Mouse (Mus musculus): ENCODE data around the gene Nek4. TPM values are rescaled to one million over a fixed set of nuclear protein-coding genes. Genes with fewer than 3 reads are reported as not detected.

Gene Nek4
- 17.3 and 17.4 TPM in 2 replicates for polyA plus RNA-seq (2015; fragmentation: Nextera tagmentation; extraction: Ambion mirVana)

GRCm38 (mm10) chr14:30951154-30951825 lies at the start of gene Nek4:
TSS of gene Nek4 (plus strand) at chr14:30951377.
- Histone ChIP-seq H3K4me3 (replicated peaks) (peak within 1 kb of the TSS; percentile 80), H3K9ac (peak within 1 kb of the TSS; percentile 78), H3K27me3 (no peaks in the 10 kb centered on the region), H3K4me1 (peaks cover 8% of the 10 kb centered on the region), H3K4me2 (peak within 1 kb of the TSS; percentile 77), H3K9me3 (replicated peaks) (no peaks in the 10 kb centered on the region), H3K27ac (peak within 1 kb of the TSS; percentile 70), H3K36me3 (peaks cover 14% of the 10 kb centered on the region; the same call in 1 of the 2 replicates)
- under 1% methylated on average over 57 of the region's 57 CpGs for WGBS
- peak; percentile 100 for ATAC-seq (replicated peaks; ENCODE audit: low FRiP score)

- Histone ChIP-seq H3K27ac (no peak overlapping the region), H3K4me1 (no peaks in the 10 kb centered on the region), H3K4me3 (replicated peaks) (no peak overlapping the region), H3K9me3 (replicated peaks) (no peaks in the 10 kb centered on the region), H3K9ac (no peak overlapping the region), H3K36me3 (no peaks in the 10 kb centered on the region), H3K4me2 (no peak overlapping the region), H3K27me3 (no peaks in the 10 kb centered on the region)
- 92% methylated on average over 5 of the region's 5 CpGs for WGBS
- no peak for ATAC-seq (replicated peaks; ENCODE audit: low FRiP score)
Observed at GRCm38 (mm10) chr14:30902628-30903027, 48.5 kb upstream of the Nek4 start.

GRCm38 (mm10) chr14:30903036-30903435 lies 48.1 kb upstream of the Nek4 start:
- 58% methylated on average over 3 of the region's 3 CpGs for WGBS
- no peaks in the 10 kb centered on the region for H3K9me3 ChIP-seq (replicated peaks)
- no peak overlapping the region for H3K27ac ChIP-seq
- no peak overlapping the region for H3K4me3 ChIP-seq (replicated peaks)
- no peaks in the 10 kb centered on the region for H3K36me3 ChIP-seq
- H3K9ac ChIP-seq: no peak overlapping the region
- no peaks in the 10 kb centered on the region for H3K4me1 ChIP-seq
- ATAC-seq (replicated peaks; ENCODE audit: low FRiP score): no peak
- no peak overlapping the region for H3K4me2 ChIP-seq
- no peaks in the 10 kb centered on the region for H3K27me3 ChIP-seq

GRCm38 (mm10) chr14:30904307-30904706 lies 46.9 kb upstream of the Nek4 start:
- Histone ChIP-seq H3K4me3 (replicated peaks) (no peak overlapping the region), H3K27me3 (no peaks in the 10 kb centered on the region), H3K27ac (no peak overlapping the region), H3K4me1 (no peaks in the 10 kb centered on the region), H3K4me2 (no peak overlapping the region), H3K9me3 (replicated peaks) (no peaks in the 10 kb centered on the region), H3K36me3 (no peaks in the 10 kb centered on the region), H3K9ac (no peak overlapping the region)
- ATAC-seq (replicated peaks; ENCODE audit: low FRiP score): no peak
- 83% methylated on average over 8 of the region's 8 CpGs for WGBS

GRCm38 (mm10) chr14:30906001-30906400 lies 45.2 kb upstream of the Nek4 start:
- Histone ChIP-seq H3K36me3 (no peaks in the 10 kb centered on the region), H3K4me1 (no peaks in the 10 kb centered on the region), H3K27ac (no peak overlapping the region), H3K9ac (no peak overlapping the region), H3K27me3 (no peaks in the 10 kb centered on the region), H3K4me2 (no peak overlapping the region), H3K9me3 (replicated peaks) (no peaks in the 10 kb centered on the region), H3K4me3 (replicated peaks) (no peak overlapping the region)
- 84% methylated on average over 6 of the region's 6 CpGs for WGBS
- no peak for ATAC-seq (replicated peaks; ENCODE audit: low FRiP score)

- Histone ChIP-seq H3K4me2 (no peak overlapping the region), H3K27me3 (no peaks in the 10 kb centered on the region), H3K4me3 (replicated peaks) (no peak overlapping the region), H3K27ac (no peak overlapping the region), H3K4me1 (no peaks in the 10 kb centered on the region), H3K36me3 (no peaks in the 10 kb centered on the region), H3K9me3 (replicated peaks) (no peaks in the 10 kb centered on the region), H3K9ac (no peak overlapping the region)
- WGBS: 68% methylated on average over 3 of the region's 3 CpGs
- ATAC-seq (replicated peaks; ENCODE audit: low FRiP score): no peak
Observed at GRCm38 (mm10) chr14:30907814-30908265, 43.3 kb upstream of the Nek4 start.

- Histone ChIP-seq H3K27me3 (no peaks in the 10 kb centered on the region), H3K36me3 (no peaks in the 10 kb centered on the region), H3K9ac (no peak overlapping the region), H3K4me3 (replicated peaks) (no peak overlapping the region), H3K27ac (no peak overlapping the region), H3K4me2 (no peak overlapping the region), H3K4me1 (no peaks in the 10 kb centered on the region), H3K9me3 (replicated peaks) (no peaks in the 10 kb centered on the region)
- 91% methylated on average over 8 of the region's 8 CpGs for WGBS
- ATAC-seq (replicated peaks; ENCODE audit: low FRiP score): no peak
Observed at GRCm38 (mm10) chr14:30911141-30911540, 40.0 kb upstream of the Nek4 start.

GRCm38 (mm10) chr14:30912641-30913040 lies 38.5 kb upstream of the Nek4 start:
- no peak overlapping the region for H3K4me3 ChIP-seq (replicated peaks)
- ATAC-seq (replicated peaks; ENCODE audit: low FRiP score): no peak

GRCm38 (mm10) chr14:30913404-30913803 lies 37.8 kb upstream of the Nek4 start:
- WGBS: 77% methylated on average over 5 of the region's 5 CpGs
- H3K9ac ChIP-seq: no peak overlapping the region
- H3K36me3 ChIP-seq: no peaks in the 10 kb centered on the region
- H3K4me3 ChIP-seq (replicated peaks): no peak overlapping the region
- no peak overlapping the region for H3K27ac ChIP-seq
- no peak overlapping the region for H3K4me2 ChIP-seq
- ATAC-seq (replicated peaks; ENCODE audit: low FRiP score): no peak
- no peaks in the 10 kb centered on the region for H3K27me3 ChIP-seq
- H3K4me1 ChIP-seq: no peaks in the 10 kb centered on the region
- no peaks in the 10 kb centered on the region for H3K9me3 ChIP-seq (replicated peaks)

More at GRCm38 (mm10) chr14:30912641-30913040, 38.5 kb upstream of the Nek4 start:
- Histone ChIP-seq H3K36me3 (no peaks in the 10 kb centered on the region), H3K9me3 (replicated peaks) (no peaks in the 10 kb centered on the region), H3K4me1 (no peaks in the 10 kb centered on the region), H3K27me3 (no peaks in the 10 kb centered on the region), H3K9ac (no peak overlapping the region), H3K27ac (no peak overlapping the region), H3K4me2 (no peak overlapping the region)
- 74% methylated on average over 8 of the region's 8 CpGs for WGBS

- H3K4me2 ChIP-seq: no peak overlapping the region
- H3K4me1 ChIP-seq: no peaks in the 10 kb centered on the region
- H3K27ac ChIP-seq: no peak overlapping the region
- no peaks in the 10 kb centered on the region for H3K9me3 ChIP-seq (replicated peaks)
- H3K4me3 ChIP-seq (replicated peaks): no peak overlapping the region
- no peak for ATAC-seq (replicated peaks; ENCODE audit: low FRiP score)
- H3K9ac ChIP-seq: no peak overlapping the region
- no peaks in the 10 kb centered on the region for H3K36me3 ChIP-seq
- WGBS: 84% methylated on average over 1 of the region's 1 CpGs
- no peaks in the 10 kb centered on the region; the same call in 1 of the 2 replicates for H3K27me3 ChIP-seq
Observed at GRCm38 (mm10) chr14:30916516-30916915, 34.7 kb upstream of the Nek4 start.

- Histone ChIP-seq H3K36me3 (no peaks in the 10 kb centered on the region), H3K4me3 (replicated peaks) (no peak overlapping the region), H3K4me2 (no peak overlapping the region), H3K4me1 (0 out of 2 replicates have a peak, but pooled peaks cover 3% of the 10 kb centered on the region), H3K9me3 (replicated peaks) (no peaks in the 10 kb centered on the region), H3K9ac (no peak overlapping the region), H3K27ac (no peak overlapping the region), H3K27me3 (no peaks in the 10 kb centered on the region; the same call in 1 of the 2 replicates)
- 50% methylated on average over 8 of the region's 8 CpGs for WGBS
- ATAC-seq (replicated peaks; ENCODE audit: low FRiP score): no peak
Observed at GRCm38 (mm10) chr14:30922053-30922670, 29.0 kb upstream of the Nek4 start.

- Histone ChIP-seq H3K9me3 (replicated peaks) (no peaks in the 10 kb centered on the region), H3K27me3 (no peaks in the 10 kb centered on the region; the same call in 1 of the 2 replicates), H3K27ac (no peak within 1 kb of the TSS), H3K4me2 (no peak within 1 kb of the TSS), H3K4me1 (0 out of 2 replicates have a peak, but pooled peaks cover 3% of the 10 kb centered on the region), H3K36me3 (no peaks in the 10 kb centered on the region), H3K9ac (no peak within 1 kb of the TSS), H3K4me3 (replicated peaks) (no peak within 1 kb of the TSS)
- ATAC-seq (replicated peaks; ENCODE audit: low FRiP score): no peak
- WGBS: 61% methylated on average over 6 of the region's 6 CpGs
Observed at GRCm38 (mm10) chr14:30923375-30924105, 27.6 kb upstream of the Nek4 start, which contains the start of gene Itih3. TSS of gene Itih3 (minus strand) at chr14:30923760.

Measured in kidney, embryonic 15.5 days (tissue).